Mouse (Mus musculus) B cell, adult 2 months (primary cell): ENCODE data around the gene Cfap157.

Experiments
- DNase-seq, 2 experiments: peaks; one replicate each; pipeline ENCODE4 v3.0.0; 2022

The Cfap157 gene

GRCm38 (mm10) chr2:32749082-32749481, 35.1 kb downstream of the Cfap157 start:
- DNase-seq: no peak

GRCm38 (mm10) chr2:32744272-32744982, 39.8 kb downstream of the Cfap157 start:
- no peak for DNase-seq

DNA sequence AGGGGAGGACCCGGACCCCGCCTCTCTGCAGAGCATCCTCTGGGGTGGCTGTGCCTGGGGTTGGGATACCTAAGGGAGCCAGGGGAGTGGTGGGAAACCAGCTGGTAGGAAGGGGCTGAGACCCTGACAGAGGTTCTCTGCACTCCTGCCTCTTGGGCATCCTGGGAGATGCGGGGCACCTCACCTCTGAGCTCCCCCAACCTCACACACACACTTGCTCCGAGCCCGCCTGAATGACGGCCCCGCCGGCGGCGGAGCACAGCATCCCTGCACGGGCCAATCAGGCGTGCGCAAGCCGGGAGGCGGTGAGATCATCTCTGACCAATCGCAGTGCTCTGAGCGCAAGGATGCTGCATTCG, 42.1 kb downstream of the Cfap157 start:
- no peak for DNase-seq

GRCm38 (mm10) chr2:32741273-32742172, 42.7 kb downstream of the Cfap157 start:
- no peak for DNase-seq

- DNase-seq: no peak
Measured at GRCm38 (mm10) chr2:32740916-32741272, 43.3 kb downstream of the Cfap157 start, which contains the start of gene 6330409D20Rik. 6330409D20Rik (minus strand) TSS chr2:32741016.

- no peak for DNase-seq
Measured at GRCm38 (mm10) chr2:32739311-32739710, 44.9 kb downstream of the Cfap157 start.

DNA sequence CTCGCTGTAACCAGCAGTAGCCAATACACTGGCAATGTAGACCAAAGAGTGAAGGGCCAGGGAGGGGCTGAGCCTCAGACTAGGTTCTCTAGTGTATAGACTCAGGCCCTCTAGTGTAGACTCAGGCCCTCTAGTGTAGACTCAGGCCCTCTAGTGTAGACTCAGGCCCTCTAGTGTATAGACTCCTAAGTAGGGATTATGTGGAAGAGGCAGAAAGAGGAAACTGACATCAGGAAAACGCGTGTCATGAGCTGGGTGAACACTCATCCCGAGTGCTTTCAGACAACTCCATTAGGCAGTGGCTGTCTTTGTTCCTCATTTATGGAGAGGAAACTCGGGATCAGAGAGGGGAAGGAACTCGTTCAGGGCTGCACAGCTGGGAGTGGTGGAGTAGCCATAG, 47.2 kb downstream of the Cfap157 start:
- no peak for DNase-seq

DNA sequence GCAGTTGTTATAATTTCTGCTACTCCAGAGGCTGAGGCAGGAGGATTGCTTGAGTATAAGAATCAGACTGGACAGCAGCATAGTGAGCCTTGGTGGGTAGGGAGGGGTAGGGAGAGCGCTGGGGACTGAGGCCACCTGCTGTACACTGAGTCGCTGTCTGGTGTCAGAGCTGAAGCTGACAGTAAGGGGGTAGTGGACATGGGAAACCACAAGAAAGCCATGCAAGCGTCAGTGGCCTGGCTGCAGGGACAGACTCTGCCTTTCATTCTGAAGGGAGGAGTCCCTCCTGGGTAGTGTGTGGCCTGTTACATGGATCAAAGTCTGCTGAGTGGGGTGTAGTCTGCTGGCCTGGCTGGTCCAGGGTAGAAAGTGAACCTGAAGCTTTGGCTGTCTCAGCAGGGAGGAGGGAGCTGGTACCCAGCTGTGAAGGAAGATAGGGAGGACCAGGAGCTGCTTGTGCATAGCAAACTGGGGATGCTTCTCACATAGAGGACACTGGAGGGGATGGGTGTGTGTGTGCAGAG, 47.9 kb downstream of the Cfap157 start:
- no peak for DNase-seq

DNA sequence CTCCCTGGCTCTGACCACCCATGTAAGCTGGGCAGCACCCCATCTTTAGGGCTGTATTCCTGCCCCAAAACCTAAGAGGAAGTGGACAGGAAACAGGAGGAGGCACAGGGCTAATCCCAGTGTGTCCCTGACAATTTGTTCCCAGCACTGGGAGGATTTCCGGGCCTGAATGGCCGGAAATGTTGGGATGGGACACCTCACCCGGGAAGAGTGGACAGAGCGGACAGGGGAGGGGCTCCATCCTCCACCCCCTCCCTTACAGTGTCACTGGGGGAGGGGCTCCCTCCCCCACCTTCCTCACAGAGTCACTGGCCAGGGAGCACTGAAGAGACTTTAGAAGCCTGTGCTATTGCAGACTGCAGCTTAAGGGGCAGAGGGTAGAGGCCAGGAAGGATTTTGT, 49.3 kb downstream of the Cfap157 start:
- no peak for DNase-seq

DNA sequence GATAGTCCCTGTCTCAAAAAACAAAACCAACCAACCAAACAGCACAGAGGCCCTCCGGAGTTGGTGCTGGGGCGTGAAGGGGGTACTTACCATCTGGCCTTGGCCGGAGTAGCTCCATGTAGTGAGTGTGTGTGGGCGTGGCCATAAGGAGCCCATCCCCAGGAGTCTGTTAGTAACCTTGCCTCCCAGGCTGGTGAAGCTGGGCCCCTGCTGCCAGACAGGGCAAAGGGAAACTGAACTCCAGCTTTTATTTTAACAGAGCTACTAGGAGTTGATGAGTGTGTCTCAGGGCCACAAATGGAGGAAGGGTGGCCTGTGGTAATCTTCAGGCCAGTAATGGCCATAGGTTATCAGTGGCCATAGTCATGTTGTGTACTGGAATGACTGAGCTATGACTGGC, 49.7 kb downstream of the Cfap157 start:
- DNase-seq: no peak

- DNase-seq: no peak
Measured at GRCm38 (mm10) chr2:32732695-32733094, 51.5 kb downstream of the Cfap157 start.

DNA sequence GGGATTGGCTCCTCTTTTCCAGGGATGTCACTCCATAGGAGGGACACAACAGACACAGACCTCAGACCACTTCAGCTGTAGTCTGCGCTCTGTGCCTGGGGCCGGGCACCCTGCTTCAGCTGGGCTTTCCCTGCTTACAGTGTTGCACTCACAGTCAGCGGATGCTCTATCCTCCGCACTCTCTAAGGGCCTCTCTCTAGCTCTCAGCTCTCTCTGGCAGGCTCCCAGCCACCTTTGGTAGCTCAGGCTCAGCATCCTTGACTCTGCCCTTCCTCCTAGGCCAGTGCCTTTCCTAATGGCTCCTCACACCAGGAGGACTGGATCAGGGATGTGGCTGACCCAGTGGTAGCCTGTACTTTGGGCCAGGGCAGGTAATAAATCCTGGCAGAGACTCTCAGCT, 52.3 kb downstream of the Cfap157 start:
- no peak for DNase-seq

GRCm38 (mm10) chr2:32730854-32731253, 53.4 kb downstream of the Cfap157 start:
- no peak for DNase-seq

DNA sequence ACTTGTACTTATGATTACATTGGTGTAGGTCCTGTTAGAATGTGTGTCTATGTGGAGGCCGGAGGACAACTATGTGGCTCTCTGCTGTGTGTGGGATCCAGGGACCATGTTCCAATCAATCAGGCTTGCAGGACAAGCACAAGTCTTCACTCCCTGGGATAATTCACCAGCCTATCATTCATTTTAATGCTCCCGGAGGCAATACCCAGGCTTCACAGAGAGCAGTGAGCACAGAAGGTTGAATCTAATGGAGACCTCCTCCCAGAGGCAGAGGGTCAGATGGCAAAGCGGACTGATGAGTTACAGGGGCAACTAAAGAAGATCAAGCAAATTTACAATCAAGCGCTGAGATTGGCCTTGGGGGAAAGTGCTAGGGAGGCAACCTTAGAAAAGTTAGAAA, 54.7 kb downstream of the Cfap157 start:
- DNase-seq: no peak

DNA sequence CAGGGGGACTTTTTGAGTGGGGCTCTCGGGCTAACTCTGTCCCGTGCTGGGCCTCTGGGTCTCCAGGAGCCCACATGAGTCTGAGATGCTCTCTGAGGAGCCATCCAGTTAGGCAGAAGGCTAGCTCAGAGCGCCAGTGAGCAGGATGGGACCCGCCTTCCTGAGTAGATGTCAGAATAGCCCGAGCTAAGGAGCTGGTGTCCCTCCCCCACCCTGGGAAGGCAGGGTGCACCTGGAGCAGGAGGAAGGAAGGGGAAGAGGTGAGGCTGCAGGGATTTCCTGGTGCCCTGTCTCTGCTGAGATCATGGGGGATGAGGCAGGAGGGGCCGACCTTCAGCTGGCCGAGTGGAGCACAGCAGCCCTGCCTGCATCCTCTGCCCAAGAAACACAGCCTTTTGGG, 55.8 kb downstream of the Cfap157 start:
- no peak for DNase-seq

- peak; percentile 86 to 89 for DNase-seq
Measured at GRCm38 (mm10) chr2:32727435-32727834, 56.8 kb downstream of the Cfap157 start.
